Mouse (Mus musculus) CH12.LX (cell line): ENCODE results near the gene Tmtc1.

ENCODE experiments used
- CHD1 ChIP-seq: IDR thresholded peaks from 2 replicates; pipeline ENCODE4 v1.6.1; 2012; ENCODE audit warnings: low read depth, low read length, improper control_type of control experiment, inconsistent platforms
- CTCF ChIP-seq, 2 experiments: IDR thresholded peaks in 1 of 2; conservative IDR thresholded peaks in 1 of 2; 2 replicates each; pipeline ENCODE4 v1.5.1; 2011 to 2012; ENCODE audit warnings: low read depth in 2 of 2, low read length in 2 of 2, improper control_type of control experiment in 1 of 2, inconsistent platforms in 1 of 2, mild to moderate bottlenecking in 1 of 2, moderate library complexity in 1 of 2
- EP300 ChIP-seq: IDR thresholded peaks from 2 replicates; pipeline ENCODE4 v1.6.1; 2011; ENCODE audit warnings: low read length, improper control_type of control experiment
- ETS1 ChIP-seq: conservative IDR thresholded peaks from 2 replicates; pipeline ENCODE4 v1.6.1; 2012; ENCODE audit warnings: low read depth, mild to moderate bottlenecking, inconsistent platforms, low read length, improper control_type of control experiment, moderate library complexity
- HCFC1 ChIP-seq: IDR thresholded peaks from 2 replicates; pipeline ENCODE4 v1.6.1; 2012; ENCODE audit warnings: low read depth, mild to moderate bottlenecking, inconsistent platforms, low read length, improper control_type of control experiment
- MAFK ChIP-seq: IDR thresholded peaks from 2 replicates; pipeline ENCODE4 v1.6.1; 2011; ENCODE audit warnings: low read length, improper control_type of control experiment; ENCODE audit not compliant: insufficient replicate concordance
- MXI1 ChIP-seq: IDR thresholded peaks from 2 replicates; pipeline ENCODE4 v1.6.1; 2011; ENCODE audit warnings: mild to moderate bottlenecking, low read depth, low read length, improper control_type of control experiment
- MYC ChIP-seq: IDR thresholded peaks from 2 replicates; pipeline ENCODE4 v1.6.1; 2011; ENCODE audit warnings: low read depth, mild to moderate bottlenecking, improper control_type of control experiment, low read length
- NELFE ChIP-seq: IDR thresholded peaks from 2 replicates; pipeline ENCODE4 v1.6.1; 2011; ENCODE audit warnings: low read depth, low read length, improper control_type of control experiment
- POLR2AphosphoS2 ChIP-seq: IDR thresholded peaks from 2 replicates; pipeline ENCODE4 v1.6.1; 2011; ENCODE audit warnings: low read depth, low read length, improper control_type of control experiment
- TCF12 ChIP-seq: IDR thresholded peaks from 2 replicates; pipeline ENCODE4 v1.6.1; 2014; ENCODE audit warnings: low read depth, mild to moderate bottlenecking, inconsistent platforms, low read length, improper control_type of control experiment
- USF1 ChIP-seq: IDR thresholded peaks from 2 replicates; pipeline ENCODE4 v1.6.1; 2014; ENCODE audit warnings: low read depth, mild to moderate bottlenecking, inconsistent platforms, low read length, improper control_type of control experiment

- TF ChIP-seq MAFK (no peak), USF1 (no peak), CHD1 (no peak), MXI1 (no peak), TCF12 (no peak), NELFE (no peak), POLR2AphosphoS2 (no peak), EP300 (no peak), ETS1 (no peak), CTCF (conservative IDR thresholded peaks at IDR 0.05 in 1 of 2, IDR thresholded peaks at IDR 0.05 in 1 of 2; ENCODE audit: low read depth in 2 of 2, low read length in 2 of 2) (no peak), MYC (no peak), HCFC1 (no peak)
Measured at GRCm38 (mm10) chr6:148390630-148391276, 53.4 kb downstream of the Tmtc1 start.
